8 mouse cellular contexts compared by ENCODE assay signal in the genomic region with DNA sequence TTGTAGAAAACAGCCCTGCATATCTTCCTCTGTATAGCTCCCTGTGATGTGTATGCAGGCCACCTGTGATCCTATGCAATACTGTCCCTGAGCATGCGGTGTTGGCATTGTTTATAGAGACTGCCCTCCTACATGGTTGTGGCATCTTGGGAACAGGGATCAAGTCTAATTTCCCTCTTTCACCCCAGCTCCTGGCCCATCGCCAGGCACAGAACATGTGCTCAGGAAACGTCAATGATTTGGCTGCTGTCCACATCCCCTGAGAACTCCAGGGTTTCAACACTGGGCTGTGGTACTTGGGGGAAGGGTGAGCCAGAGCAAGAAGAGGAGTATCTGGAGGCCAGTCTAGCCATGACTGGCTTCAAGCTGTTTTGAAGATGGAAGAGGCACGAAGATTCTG.
DNase-seq lines count a peak whose midpoint lies in the region; ATAC-seq and TF ChIP-seq lines count a peak whose summit lies in the region.

No protein-coding gene starts in this region.

- no peak for DNase-seq in hindbrain, embryonic 10.5 days (ENCODE audit: low spot score)
- peak; percentile 72 to 86 for DNase-seq in adrenal gland, adult (ENCODE audit: inconsistent age in 2 of 2, low spot score in 1 of 2)
- DNase-seq in kidney, postnatal 0 days (ENCODE audit: low spot score) = peak; percentile 69
- DNase-seq in ovary, postnatal 14 days (ENCODE audit: low spot score) = peak; percentile 42
- no peak for DNase-seq in left cerebral cortex, adult 11 months (ENCODE audit: low spot score)
- no peak for DNase-seq in cerebellum, adult 9-11 months

- TF ChIP-seq CTCF in kidney, postnatal 0 days (IDR thresholded peaks at IDR 0.05; ENCODE audit: low read depth) = no peak

- H3K9ac ChIP-seq in hindbrain, embryonic 13.5 days = no peak overlapping the region
- H3K9ac ChIP-seq in kidney, postnatal 0 days (ENCODE audit: low read depth, low read length) = no peak overlapping the region

- H3K27me3 ChIP-seq in hindbrain, embryonic 13.5 days = peaks cover 82% of the 10 kb centered on the region
- H3K27me3 ChIP-seq in hindbrain, embryonic 10.5 days (ENCODE audit: insufficient read depth, poor library complexity, severe bottlenecking) = peaks cover 97% of the 10 kb centered on the region
- 0 out of 2 replicates have a peak, but pooled peaks cover 9% of the 10 kb centered on the region for H3K27me3 ChIP-seq in kidney, postnatal 0 days (ENCODE audit: insufficient read depth, low read length)

- no peaks in the 10 kb centered on the region for H3K9me3 ChIP-seq in hindbrain, embryonic 13.5 days
- no peaks in the 10 kb centered on the region for H3K9me3 ChIP-seq in hindbrain, embryonic 10.5 days
- H3K9me3 ChIP-seq in kidney, postnatal 0 days (replicated peaks; ENCODE audit: low read length) = no peaks in the 10 kb centered on the region

- H3K27ac ChIP-seq in hindbrain, embryonic 13.5 days = peak overlapping the region; percentile 90
- no peak overlapping the region for H3K27ac ChIP-seq in hindbrain, embryonic 10.5 days
- H3K27ac ChIP-seq in kidney, postnatal 0 days = no peak overlapping the region

- H3K4me3 ChIP-seq in hindbrain, embryonic 13.5 days = no peak overlapping the region
- H3K4me3 ChIP-seq in hindbrain, embryonic 10.5 days = no peak overlapping the region
- no peak overlapping the region for H3K4me3 ChIP-seq in kidney, postnatal 0 days (replicated peaks; ENCODE audit: low read depth, low read length)

- peak; percentile 65 for ATAC-seq in hindbrain, embryonic 13.5 days (ENCODE audit: low FRiP score)
- peak; percentile 68 for ATAC-seq in granulocyte monocyte progenitor cell, adult 5-6 weeks (replicated peaks; ENCODE audit: poor library complexity, severe bottlenecking)
- ATAC-seq in kidney, postnatal 0 days (replicated peaks; ENCODE audit: low FRiP score, low read depth) = no peak

- peaks cover 46% of the 10 kb centered on the region for H3K4me1 ChIP-seq in hindbrain, embryonic 13.5 days (replicated peaks)
- H3K4me1 ChIP-seq in hindbrain, embryonic 10.5 days (replicated peaks) = peaks cover 12% of the 10 kb centered on the region
- peaks cover 31% of the 10 kb centered on the region for H3K4me1 ChIP-seq in kidney, postnatal 0 days (replicated peaks; ENCODE audit: insufficient read depth, low read length)

- peak overlapping the region; percentile 71 for H3K4me2 ChIP-seq in hindbrain, embryonic 13.5 days
- H3K4me2 ChIP-seq in kidney, postnatal 0 days (ENCODE audit: low read length) = no peak overlapping the region

- 18% methylated on average over 4 of the region's 4 CpGs for WGBS in hindbrain, embryonic 13.5 days
- 32% methylated on average over 4 of the region's 4 CpGs for WGBS in hindbrain, embryonic 10.5 days
- 26% methylated on average over 4 of the region's 4 CpGs for WGBS in kidney, postnatal 0 days

- H3K36me3 ChIP-seq in hindbrain, embryonic 13.5 days = no peaks in the 10 kb centered on the region
- no peaks in the 10 kb centered on the region for H3K36me3 ChIP-seq in hindbrain, embryonic 10.5 days
- no peaks in the 10 kb centered on the region for H3K36me3 ChIP-seq in kidney, postnatal 0 days (ENCODE audit: insufficient read depth, low read length)

Comparison
In these comparisons a context has a peak if more than half of its experiments do, and no peak if none do; other contexts are left out.
1. DNase-seq: peak in adrenal gland, adult (2 of 2), kidney, postnatal 0 days (single experiment) and ovary, postnatal 14 days (single experiment); none in hindbrain, embryonic 10.5 days (single experiment), left cerebral cortex, adult 11 months (single experiment) and cerebellum, adult 9-11 months (single experiment).